Mouse (Mus musculus) thymus, postnatal 10 days (tissue): ENCODE measurements around the gene Car15.
A peak's percentile ranks its signal among the peaks of the same experiment; 100 is the strongest.

Experiments
- DNase-seq, 2 experiments: peaks; one replicate each; pipeline ENCODE4 v3.0.0; 2021; ENCODE audit warnings: low spot score in 2 of 2

The Car15 gene

DNA sequence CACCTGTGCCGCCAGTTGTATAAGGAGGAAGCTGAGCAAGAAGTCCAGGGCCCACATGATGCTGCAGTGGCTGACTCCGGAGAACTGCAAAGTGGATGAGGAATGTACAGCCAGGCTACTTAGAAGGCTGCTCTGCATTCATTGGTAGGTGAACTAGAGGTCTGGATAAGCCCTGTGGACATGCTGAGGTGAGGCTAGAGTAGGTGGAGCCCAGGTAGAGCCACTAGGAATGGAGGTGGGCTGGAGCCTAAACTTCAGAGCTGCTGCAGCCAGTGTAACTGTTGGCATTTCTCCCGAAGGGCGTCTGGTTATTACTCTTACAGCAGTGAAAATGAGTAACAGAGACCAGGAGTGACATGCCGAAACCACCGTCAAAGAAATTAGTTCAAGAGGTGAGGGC is at the start of gene Car15:
Car15 (minus strand) TSS at position 314 of the 400 bp plus-strand sequence.
- DNase-seq: no peak

DNA sequence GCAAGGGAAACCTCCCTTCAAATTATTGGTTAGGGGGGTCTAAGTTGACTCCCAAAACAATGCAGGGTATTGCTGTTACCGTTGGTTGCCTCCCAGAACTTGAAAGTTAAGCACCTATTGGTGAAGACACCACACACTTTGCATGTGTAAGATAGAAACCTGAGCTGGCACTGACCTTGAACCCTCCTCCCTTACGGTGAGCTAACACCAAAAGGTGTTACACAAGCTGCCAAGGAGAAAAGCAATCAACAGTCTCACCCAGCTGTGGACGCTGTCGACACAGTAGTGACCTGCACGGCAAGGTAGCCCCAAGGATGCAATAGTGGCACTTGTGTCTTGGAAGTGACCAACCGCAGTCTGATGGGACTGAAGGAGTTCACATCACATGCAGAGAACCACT is 46.0 kb upstream of the Car15 start:
- DNase-seq: no peak

DNA sequence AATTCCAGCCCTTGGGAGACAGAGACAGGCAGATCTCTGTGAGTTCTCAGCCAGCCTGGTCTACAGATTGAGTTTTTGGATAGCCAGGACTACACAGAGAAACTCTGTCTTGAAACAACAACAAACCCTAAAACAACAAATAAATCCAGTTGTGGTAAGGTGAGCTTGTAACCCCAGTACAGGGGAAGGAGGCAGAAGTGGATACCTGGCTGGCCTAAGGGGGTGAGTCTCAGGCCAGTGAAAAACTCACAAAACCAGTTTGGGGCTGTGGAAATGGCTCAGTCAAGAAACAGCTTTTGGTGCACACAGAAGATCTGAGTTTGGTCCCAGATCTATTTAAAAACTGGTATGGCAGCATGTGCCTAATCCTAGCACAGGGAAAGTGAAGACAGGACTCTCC is 44.0 kb upstream of the Car15 start:
- no peak for DNase-seq

DNA sequence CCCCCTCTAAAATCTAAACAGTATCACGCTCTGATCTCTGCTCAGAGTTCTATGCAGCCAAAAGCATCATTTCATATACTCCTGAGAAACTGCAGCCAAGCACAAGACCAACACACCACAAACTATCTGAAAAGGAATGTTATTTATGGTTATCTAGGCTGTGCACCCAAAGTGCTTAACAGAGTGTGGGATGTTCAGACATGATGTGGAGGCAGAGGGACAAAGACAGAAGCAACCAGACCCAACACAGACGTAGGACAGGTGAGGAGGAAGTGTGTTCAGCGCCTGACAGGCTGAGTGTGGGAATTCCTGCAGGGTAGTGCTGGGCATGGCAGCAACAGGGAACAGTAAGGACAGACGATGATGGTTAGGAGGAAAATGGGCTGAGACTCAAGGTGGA is 41.4 kb upstream of the Car15 start:
- DNase-seq: no peak

DNA sequence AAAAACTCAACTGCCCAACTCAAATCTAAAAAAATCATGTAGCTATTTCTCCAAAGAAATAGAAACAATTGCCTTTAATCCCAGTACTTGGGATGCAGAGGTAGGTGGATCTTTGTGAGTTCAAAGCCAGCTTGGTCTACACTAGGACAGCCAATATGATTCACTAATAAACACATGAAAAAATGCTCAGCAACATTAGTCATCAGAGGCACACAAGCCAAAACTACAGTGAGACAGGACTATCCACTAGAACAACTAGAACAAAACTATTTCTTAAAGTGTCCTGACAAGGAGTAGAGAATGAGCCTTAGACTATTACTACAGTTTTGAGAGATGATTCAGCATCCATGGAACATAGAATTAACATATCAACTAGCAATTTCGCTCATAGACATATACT is 37.9 kb upstream of the Car15 start:
- no peak for DNase-seq

DNA sequence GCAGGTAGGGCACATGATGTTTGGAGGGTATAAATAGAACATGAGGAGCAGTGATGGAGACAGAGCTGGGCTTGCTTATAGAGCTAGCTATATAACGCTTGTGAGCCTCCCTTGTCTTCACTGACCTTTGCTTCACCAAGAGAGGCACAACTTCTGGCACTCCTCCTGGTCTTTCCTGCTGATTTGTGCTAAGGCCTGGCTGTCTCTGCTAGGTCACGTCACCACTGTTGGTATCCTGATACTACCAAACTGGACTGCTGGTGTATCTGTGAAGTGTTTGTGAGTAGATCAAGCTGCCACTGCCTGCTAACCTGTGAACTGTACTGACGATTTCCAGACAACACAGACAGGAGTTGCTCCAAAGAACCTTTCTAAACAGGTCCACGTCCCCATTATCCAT is 37.0 kb upstream of the Car15 start:
- no peak for DNase-seq

DNA sequence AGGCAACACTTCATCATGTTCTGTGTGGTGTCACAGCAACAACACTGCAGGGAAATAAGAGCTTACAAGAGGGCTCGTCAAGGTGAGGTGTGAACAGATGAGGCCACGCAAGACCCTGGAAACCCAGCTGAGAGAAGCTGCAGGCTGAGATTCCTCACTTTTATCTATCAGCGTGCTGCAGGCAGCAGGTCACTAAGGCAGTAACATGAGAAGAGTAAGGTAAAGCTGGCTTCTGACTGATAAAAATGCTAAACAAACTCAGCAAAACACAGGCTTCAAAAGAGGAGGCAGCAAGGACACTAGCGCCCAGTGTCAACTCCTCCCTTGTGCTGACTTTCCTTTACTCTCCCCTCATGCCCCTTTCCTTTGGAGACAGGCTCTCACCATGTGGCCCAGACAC is 34.8 kb upstream of the Car15 start:
- no peak for DNase-seq

DNA sequence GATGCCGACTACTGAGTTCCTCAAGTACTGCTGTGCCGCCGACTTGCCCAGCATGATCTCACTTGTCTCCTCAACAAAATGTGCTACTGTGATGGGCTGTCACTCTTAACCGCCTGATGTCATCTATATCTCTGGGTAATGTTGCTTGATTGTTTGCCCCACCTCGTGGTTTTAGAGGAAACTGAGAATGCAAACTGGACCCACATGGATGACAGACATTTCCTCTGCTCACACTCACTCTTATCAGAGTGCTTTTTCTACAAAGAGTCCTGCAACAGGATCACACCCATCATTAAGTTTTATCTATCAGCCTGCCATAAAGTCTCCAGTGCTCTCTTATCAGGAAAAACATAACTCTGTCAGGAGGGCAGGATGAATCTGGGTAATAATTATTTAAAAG is 33.1 kb upstream of the Car15 start:
- DNase-seq: no peak

DNA sequence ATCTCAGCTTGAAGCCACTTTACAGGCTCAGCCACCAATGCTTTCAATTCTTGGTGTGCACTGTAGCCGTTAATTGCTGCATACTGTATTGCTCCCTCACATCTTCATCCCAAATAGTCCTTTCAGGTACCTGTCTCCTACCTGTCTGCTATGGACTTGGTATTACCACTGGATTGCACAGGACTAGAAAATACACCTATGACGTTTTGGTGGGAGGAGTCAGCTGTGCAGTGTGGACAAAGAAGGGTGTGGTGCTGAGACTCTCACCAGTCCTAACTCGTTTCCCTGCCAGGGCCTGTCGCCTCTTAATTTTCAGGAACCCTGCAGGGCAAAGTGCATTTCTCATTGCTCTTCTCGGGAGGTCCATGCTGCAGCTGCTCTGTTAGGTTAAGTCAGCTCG is 27.6 kb upstream of the Car15 start:
- DNase-seq: no peak

DNA sequence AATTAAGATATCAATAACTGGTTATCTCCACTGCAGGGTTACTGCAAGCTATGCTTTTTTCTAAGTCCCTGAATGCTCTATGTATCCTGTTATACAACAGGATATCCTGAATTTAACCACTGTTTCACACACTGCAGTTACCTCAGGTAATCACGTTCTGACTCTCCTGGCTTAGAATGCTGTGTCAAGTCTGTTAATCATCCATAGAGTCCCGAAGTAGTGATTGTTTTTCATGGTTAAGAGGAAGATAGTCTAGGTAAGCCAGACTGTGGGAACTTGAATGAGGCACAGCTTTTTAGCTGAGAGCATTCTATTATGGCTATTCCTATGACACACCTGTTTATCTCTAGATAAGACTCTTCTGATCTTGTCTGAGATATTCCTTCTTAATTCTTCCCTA is 27.1 kb upstream of the Car15 start:
- DNase-seq: no peak

DNA sequence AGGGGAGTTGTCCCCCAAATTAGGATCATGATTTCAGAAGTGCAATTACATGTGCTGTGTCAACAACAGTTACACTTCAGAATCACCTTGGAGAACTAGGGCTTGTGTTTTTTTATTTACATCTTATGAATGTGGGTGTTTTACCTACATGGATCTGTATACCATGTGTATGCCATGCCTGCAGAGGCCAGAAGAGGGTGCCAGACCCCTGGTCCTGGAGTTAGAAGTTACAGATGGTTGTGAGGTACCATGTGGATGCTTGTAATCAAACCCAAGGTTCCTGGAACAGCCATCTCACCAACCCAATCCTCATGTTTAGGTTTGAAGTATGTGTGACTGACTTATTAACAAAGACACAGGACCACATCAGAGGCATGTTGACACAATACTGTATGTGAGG is 20.4 kb upstream of the Car15 start:
- DNase-seq: no peak

DNA sequence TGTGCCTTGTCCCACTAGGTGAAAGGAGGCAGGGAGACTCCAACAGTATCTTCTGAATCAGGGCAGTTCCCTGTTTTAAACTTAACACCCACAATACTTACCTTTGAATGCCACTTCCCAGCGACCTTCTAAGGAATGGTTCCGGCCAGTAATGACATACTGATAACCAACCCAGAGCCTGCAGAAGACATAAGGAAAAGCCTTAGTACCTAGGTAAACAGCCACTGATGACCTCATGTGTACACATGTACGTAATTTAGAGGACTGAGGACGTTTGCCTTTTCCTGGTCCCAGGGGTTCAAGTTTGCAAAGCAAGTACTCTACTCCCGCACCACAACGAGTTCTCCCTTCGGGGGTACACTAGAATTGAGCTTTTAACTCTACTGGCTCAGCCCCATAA is 19.0 kb upstream of the Car15 start:
- no peak for DNase-seq

DNA sequence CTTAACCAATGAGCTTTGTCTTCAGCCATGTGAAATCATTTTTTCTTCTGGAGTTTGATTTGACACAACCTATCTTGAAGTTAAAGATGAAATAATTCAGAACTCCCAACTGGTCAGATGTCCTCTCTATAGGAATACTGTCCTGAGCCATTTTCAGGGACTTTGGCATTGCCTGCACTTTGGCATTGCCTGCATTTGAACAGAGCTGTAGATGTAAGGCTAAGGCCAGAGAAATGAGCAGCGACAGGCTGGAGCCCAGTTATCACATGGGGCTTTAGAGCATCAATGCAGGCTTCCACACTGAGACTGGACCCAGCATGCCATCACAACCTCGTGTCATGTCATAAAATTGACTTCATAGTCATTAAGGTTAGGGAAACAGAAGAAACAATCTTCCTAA is 15.1 kb upstream of the Car15 start:
- DNase-seq: no peak

DNA sequence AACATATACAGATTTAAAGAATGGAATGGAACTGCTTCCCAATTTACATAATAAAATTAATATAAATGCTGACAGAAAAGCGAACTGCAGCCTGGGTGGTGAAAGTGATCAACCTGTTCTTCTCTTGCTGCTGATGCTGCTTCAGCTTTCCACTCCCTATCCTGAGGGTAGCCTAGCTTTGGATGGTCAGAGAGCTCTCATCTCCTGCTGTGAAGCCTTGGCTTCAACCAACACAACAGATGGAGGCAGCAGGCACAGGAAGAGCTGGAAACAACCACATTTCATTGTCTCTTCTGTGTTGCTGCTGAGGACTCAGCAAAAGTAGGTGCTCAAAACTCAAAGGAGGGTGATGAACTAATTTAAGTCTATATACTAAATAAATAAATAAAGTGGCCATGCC is 13.7 kb upstream of the Car15 start:
- DNase-seq: no peak

DNA sequence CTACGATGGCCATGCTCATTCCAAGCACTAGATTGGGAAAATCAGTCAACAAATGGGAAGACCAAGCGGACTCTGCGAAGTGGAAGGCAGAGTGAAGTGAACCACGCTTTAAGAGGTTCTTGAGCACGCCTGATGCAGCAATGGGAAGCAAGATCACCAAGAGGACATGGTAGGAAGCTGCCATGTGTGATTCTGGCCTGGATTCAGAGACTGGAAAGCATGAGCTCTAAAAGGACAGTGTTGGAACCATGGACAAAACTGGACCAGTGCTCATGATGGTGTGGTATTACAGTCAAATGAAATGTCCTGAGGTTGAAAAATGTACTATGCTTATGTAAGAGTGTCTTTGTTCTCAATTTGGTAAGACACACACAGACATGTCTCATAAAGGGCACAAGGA is 13.2 kb upstream of the Car15 start:
- no peak for DNase-seq

DNA sequence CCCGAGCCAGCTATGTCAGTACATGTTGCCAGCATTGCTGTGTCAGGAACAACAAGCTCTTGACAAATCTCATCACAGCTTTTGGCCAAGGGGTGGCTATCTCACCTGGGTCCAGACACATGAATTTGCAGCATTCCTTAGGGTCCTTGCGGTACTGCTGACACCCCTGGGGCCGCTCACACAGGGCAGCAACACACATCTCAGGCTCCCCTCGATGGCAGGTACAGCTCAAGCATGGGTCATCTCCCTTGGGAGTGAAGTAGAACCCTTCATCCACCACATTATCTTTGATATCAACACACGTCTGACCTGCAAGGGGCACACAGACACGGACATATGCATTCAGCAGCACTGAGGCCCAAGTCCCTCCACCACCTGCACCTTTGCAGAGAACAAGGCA is 11.3 kb upstream of the Car15 start:
- DNase-seq: no peak

DNA sequence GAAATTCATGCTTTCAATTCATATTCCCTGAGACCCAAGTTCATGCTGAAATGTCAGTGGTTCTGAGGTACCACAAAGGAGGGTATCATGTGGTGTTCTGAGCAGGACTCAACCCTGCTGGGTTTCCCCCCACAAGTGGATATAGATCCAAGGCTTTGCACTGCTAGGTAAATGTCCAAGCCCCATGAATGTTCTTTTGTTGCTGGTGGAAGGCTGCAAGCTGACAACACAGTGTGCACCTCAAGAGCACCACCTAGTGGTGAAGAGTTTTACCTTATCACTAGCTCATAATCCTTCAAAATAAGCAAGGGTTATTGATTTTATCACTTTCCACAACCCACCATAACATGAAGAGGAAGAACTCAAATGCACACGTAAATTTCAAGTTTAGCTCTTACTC is 10.8 kb upstream of the Car15 start:
- peak in 1 of 2 experiments; percentile 64 for DNase-seq

DNA sequence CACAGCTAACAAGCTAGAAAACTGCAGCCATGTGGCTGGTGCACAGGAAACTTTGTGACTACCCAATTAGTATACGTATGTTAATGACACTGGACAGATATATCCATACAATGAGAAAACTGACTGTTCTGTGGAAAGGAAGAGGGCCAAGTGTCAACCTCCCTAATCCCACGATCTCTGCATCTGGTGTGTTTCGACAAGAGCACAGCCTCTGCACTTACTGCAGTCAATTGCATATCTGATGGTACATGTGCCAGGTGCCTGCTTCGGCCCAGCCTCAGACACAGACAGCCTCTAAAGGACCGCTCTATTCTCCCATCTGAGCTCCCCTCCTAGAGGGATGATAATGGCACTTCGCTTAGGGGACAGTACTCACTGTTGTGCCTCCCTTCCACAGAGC is 10.3 kb upstream of the Car15 start:
- DNase-seq: no peak

DNA sequence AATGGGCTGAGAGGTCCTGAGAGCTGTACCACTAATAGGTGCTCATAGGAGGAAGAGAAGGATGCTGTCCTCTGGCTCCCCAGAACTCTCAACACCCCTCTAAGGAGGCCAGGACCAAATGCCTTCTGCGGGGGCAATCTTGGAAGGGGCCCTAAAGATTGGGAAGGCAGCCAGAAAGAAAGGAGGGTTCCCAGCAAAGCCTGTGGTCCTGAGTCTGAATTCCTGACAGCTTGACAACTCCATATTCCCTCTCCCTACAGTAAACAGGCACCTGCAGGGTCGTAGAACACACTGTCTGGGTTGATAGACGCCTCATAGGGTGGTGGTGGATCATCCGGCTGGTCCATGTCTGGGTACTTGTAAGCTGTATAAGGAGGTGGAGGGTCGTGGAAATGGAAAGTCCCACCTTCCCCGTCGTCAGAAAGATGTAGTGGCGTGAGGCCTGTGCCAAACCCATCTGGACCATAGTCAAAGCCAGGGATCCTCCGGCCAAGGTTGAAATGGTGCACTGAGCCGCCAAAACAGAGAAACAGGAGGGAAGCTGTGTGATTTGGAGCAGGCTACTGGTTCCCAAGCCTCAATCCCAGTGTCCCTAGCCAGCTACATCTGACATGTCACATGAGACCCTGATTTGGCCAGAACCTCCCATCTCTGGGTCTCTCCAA is 5.7 kb upstream of the Car15 start:
- DNase-seq: no peak

DNA sequence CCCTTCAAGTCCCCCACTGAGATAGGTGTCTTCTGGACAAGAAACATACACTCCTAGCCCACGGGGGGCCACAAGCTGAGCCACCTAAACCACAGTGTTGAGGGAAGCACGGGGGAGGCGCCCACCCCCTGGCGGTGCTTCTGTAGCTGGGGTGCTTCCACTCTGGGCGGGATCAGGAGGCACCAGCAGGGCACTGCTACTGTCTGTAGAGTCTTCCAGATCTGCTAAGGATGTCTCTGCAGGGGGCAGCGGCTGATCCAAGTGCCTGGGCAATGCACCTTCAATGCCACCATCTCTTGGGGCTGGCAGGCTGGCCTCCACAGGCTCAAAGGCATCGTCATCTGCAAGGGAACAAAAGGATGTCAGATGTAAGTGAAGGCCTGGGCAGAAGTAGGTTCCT is 4.3 kb upstream of the Car15 start:
- DNase-seq: no peak

DNA sequence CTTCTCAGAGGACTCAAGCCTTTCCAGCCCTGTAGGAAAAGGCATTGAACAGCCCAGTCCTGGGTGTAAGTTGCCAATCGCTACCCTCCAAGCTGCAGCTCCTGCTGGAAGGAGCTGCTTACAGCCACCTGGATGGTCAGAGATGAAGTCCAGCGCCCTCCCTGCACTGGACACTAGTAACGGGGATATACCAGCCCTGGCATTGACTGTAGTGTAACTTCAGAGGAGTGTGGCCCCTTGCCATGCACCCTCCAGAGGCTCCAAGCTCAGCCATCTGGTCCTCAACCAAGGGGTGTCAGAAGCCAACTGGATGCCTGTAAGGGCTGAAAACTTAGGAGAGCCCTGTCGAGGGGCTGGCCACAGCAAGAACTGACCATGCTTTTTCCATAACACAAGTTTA is 1.8 kb upstream of the Car15 start:
- DNase-seq: no peak

DNA sequence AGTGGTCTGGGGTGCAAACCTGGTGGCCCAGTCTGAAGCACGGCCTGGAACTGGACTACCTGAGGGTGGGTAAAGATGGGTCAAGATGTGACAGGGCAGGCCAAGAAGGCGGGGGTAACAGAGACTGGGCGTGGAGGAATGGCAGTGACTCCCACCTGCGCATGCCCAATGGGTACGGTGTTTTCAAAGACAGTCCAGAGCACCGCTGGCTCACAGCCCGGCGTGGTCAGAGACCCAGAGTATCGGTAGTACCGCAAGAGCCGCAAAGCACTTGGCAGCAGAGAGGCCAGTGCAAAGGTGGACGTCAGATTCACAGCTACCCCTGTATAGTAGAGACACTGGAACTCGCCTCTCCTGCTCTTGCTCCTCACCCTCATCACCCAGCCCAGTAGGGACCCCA is 2.7 kb downstream of the Car15 start:
- DNase-seq: no peak

DNA sequence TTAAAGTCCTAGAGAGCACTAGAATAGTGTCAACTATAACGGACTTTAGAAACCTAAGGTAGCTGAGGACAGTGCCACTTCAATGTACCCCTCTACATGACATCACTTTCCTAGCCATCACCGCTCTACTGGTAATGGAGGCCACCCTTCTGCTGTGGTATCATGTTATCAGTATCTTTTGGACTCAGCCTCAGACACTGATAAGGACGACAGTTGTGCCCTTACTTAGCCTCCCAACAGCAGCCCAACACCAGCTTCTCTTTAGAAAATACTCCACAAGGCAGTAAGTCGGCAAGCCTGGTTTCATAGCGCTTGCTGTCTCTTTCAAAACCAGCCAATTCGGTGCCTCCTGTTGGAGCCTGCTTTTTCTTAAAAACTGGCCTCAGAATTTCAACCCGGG is 3.6 kb downstream of the Car15 start:
- DNase-seq: no peak

DNA sequence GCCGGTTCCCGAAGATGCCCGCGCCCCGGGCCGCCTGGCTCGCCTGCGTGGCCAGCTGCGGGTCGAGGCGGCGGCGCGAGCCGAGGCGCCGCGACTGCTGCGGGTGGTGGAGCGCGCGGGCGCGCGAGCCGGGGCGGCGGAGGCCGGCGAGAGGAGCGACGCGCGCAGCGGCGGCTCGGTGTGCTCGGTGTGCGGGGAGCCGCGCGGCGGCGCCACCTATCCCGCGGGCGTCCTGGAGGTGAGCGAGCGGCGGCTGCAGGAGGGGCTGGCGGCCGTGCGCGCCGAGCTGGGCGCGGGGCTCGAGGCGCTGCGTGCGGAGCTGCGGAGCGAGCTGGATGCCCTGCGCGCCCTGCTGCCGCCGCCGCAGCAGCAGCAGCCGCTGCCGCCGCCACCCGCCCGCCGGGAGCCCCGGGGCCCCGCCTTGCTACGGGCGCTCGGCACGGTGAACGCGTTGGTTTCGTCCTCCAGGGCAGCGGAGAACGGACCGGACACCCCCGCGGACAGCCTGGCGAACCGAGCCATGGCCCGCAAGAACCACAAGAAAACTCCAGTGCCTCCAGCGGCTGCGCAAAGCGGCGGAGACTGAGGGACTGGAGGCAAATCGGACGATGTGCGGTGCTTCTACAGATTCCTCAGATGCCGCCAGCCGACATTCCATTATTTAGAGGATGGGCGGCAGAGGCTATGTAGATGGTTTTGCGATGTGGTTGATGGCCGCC is 4.3 kb downstream of the Car15 start:
- DNase-seq: no peak
